Mouse (Mus musculus) ovary, postnatal 36 days (tissue): Measurements from ENCODE around the gene Vdr.

Source experiments
- DNase-seq: peaks from one replicate; pipeline ENCODE4 v3.0.0; 2022; ENCODE audit warnings: low spot score, mixed read lengths

The Vdr gene

GRCm38 (mm10) chr15:97828901-97829338 is 81.5 kb downstream of the Vdr start:
- DNase-seq = no peak

- no peak for DNase-seq
Observed at GRCm38 (mm10) chr15:97828221-97828842, 82.1 kb downstream of the Vdr start.

GRCm38 (mm10) chr15:97827401-97827800 is 83.0 kb downstream of the Vdr start:
- DNase-seq = no peak

GRCm38 (mm10) chr15:97826588-97827261 is 83.7 kb downstream of the Vdr start:
- DNase-seq = no peak

- DNase-seq = no peak
Observed at GRCm38 (mm10) chr15:97825941-97826587, 84.4 kb downstream of the Vdr start.

- peak; percentile 81 for DNase-seq
Observed at GRCm38 (mm10) chr15:97825071-97825940, 85.1 kb downstream of the Vdr start.

- no peak for DNase-seq
Observed at GRCm38 (mm10) chr15:97824042-97824441, 86.4 kb downstream of the Vdr start.

- no peak for DNase-seq
Observed at GRCm38 (mm10) chr15:97823479-97823878, 87.0 kb downstream of the Vdr start.

- no peak for DNase-seq
Observed at GRCm38 (mm10) chr15:97822545-97823228, 87.7 kb downstream of the Vdr start.

- DNase-seq = no peak
Observed at GRCm38 (mm10) chr15:97821983-97822363, 88.5 kb downstream of the Vdr start.

GRCm38 (mm10) chr15:97821321-97821982 is 89.0 kb downstream of the Vdr start:
- no peak for DNase-seq

GRCm38 (mm10) chr15:97819937-97820336 is 90.5 kb downstream of the Vdr start:
- no peak for DNase-seq

GRCm38 (mm10) chr15:97816199-97816994 is 94.0 kb downstream of the Vdr start:
- DNase-seq = no peak

GRCm38 (mm10) chr15:97815254-97815653 is 95.2 kb downstream of the Vdr start:
- DNase-seq = no peak

GRCm38 (mm10) chr15:97814703-97815102 is 95.7 kb downstream of the Vdr start:
- no peak for DNase-seq

- DNase-seq = no peak
Observed at GRCm38 (mm10) chr15:97813452-97814204, 96.8 kb downstream of the Vdr start.

- no peak for DNase-seq
Observed at GRCm38 (mm10) chr15:97812875-97813274, 97.6 kb downstream of the Vdr start.

GRCm38 (mm10) chr15:97812126-97812525 is 98.3 kb downstream of the Vdr start:
- peak; percentile 77 for DNase-seq

GRCm38 (mm10) chr15:97811307-97811706 is 99.1 kb downstream of the Vdr start:
- no peak for DNase-seq

- DNase-seq = no peak
Observed at GRCm38 (mm10) chr15:97810399-97810798, 100.0 kb downstream of the Vdr start.
